Mouse (Mus musculus): Measurements from ENCODE around the gene Wdr25. TPM values are rescaled to one million over a fixed set of nuclear protein-coding genes. Genes with fewer than 3 reads are reported as not detected.

Gene Wdr25
- polyA plus RNA-seq (2014; fragmentation: Illumina TruSeq; extraction: RNeasy Lipid Tissue Mini Kit (QIAGEN cat#74804); ENCODE audit: low read depth, low replicate concordance): 0.47 TPM

DNA sequence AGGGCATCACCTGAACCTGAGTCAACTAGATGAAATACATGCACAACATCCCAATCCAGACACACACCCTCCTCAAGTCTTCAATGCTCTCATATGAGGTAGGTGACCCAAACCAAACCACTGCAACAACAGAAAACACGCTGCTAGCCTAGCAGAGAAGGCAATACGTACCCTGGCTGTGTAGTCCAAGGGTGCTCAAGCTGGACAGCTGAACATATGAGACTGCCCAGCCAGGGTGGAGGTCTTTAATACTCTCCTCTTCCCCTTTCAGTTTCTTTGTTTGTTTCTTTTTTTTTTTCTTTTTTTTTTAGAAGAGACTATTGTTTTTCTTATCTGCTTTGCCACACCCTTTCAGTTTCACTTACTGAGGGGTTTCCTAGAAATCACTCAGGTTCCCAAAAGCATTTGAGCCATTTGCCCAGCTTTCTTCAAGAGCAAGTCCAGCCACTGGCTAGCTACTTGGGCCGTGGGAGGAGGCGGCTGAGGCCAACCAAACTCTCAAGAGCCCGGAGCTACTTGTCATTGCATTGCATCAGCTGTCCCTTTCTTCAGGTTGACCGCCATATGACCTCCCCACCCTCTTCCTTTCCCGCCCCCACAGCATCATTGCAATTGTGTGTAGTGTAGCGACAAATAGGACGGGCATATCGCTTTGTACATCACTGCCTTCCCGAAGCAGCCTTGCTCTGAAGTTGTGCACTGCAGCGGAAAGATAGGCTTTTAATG, at the start of gene Wdr25:
TSS of gene Wdr25 (plus strand) at position 643 of the 726 bp plus-strand sequence.

GRCm38 (mm10) chr12:108893715-108894431, 442 bp downstream of the Wdr25 start, which contains the start of gene Wars:
TSS of gene Wars (minus strand) at chr12:108894174.

GRCm38 (mm10) chr12:109068167-109068653, 174.8 kb downstream of the Wdr25 start, which contains the start of gene Begain:
TSS of gene Begain (minus strand) at chr12:109068217.

Other genes with a start within 250 kb of the Wdr25 start
- not detected for gene Degs2, start 191.3 kb upstream of the Wdr25 start, polyA plus RNA-seq (2014; fragmentation: Illumina TruSeq; extraction: RNeasy Lipid Tissue Mini Kit (QIAGEN cat#74804); ENCODE audit: low read depth, low replicate concordance)
- gene Yy1, start 100.7 kb upstream of the Wdr25 start, polyA plus RNA-seq (2014; fragmentation: Illumina TruSeq; extraction: RNeasy Lipid Tissue Mini Kit (QIAGEN cat#74804); ENCODE audit: low read depth, low replicate concordance): 122 TPM
- gene Slc25a29, start 57.7 kb upstream of the Wdr25 start, polyA plus RNA-seq (2014; fragmentation: Illumina TruSeq; extraction: RNeasy Lipid Tissue Mini Kit (QIAGEN cat#74804); ENCODE audit: low read depth, low replicate concordance): 0.87 TPM
- gene Slc25a47, start 57.6 kb upstream of the Wdr25 start, polyA plus RNA-seq (2014; fragmentation: Illumina TruSeq; extraction: RNeasy Lipid Tissue Mini Kit (QIAGEN cat#74804); ENCODE audit: low read depth, low replicate concordance): not detected
- 12.3 TPM for gene Wars, start 543 bp downstream of the Wdr25 start, polyA plus RNA-seq (2014; fragmentation: Illumina TruSeq; extraction: RNeasy Lipid Tissue Mini Kit (QIAGEN cat#74804); ENCODE audit: low read depth, low replicate concordance)
- gene Begain, start 174.6 kb downstream of the Wdr25 start, polyA plus RNA-seq (2014; fragmentation: Illumina TruSeq; extraction: RNeasy Lipid Tissue Mini Kit (QIAGEN cat#74804); ENCODE audit: low read depth, low replicate concordance): not detected